Mouse (Mus musculus) CD4-positive, CD25-positive, alpha-beta regulatory T cell, adult 9 weeks (primary cell): Measurements from ENCODE around the gene Bcas2. TPM values are rescaled to one million over a fixed set of nuclear protein-coding genes. Genes with fewer than 3 reads are reported as not detected.

Experiments
- polyA plus RNA-seq: library from polyadenylated mRNA; unstranded; fragments of 100-300 nt; shearing (Covaris generic); gene quantifications from one replicate; pipeline ENCODE4 v1.2.1, GENCODE M21; 2017

Bcas2 gene
- polyA plus RNA-seq: 165 TPM

GRCm38 (mm10) chr3:103171505-103172267, at the start of gene Bcas2:
Gene Bcas2 (plus strand): TSS chr3:103171655.

Other genes with a start within 250 kb of the Bcas2 start
- gene Sycp1, start 235.6 kb upstream of the Bcas2 start, polyA plus RNA-seq: not detected
- not detected for gene Nr1h5, start 207.5 kb upstream of the Bcas2 start, polyA plus RNA-seq
- gene Sike1, start 175.9 kb upstream of the Bcas2 start, polyA plus RNA-seq: 25.2 TPM
- gene Csde1, start 151.2 kb upstream of the Bcas2 start, polyA plus RNA-seq: 397 TPM
- 73.3 TPM for gene Nras, start 113.4 kb upstream of the Bcas2 start, polyA plus RNA-seq
- gene Ampd1, start 97.6 kb upstream of the Bcas2 start, polyA plus RNA-seq: 12.6 TPM
- 2.0 TPM for gene Dennd2c, start 69.1 kb upstream of the Bcas2 start, polyA plus RNA-seq
- 26.4 TPM for gene Trim33, start 107.6 kb downstream of the Bcas2 start, polyA plus RNA-seq